13 mouse cellular contexts compared by ENCODE assay signal in genomic region chr3:97674644-97675110, GRCm38 (mm10). TPM values are rescaled to one million over a fixed set of nuclear protein-coding genes. Genes with fewer than 3 reads are reported as not detected.
"Had no signal": no experiment of that assay in that cellular context is flagged by ENCODE, and none has a peak within 500 bp of the region (broad histone marks: within the 10 kb centered on the region; RNA-seq: fewer than 3 reads in every experiment).

TSS of gene Gm17651 (minus strand) at chr3:97674694.

- DNase-seq: retina, postnatal 1 day; right cerebral cortex, adult 18-20 months; right cerebral cortex, postnatal 14 days; right cerebral cortex, postnatal 25 days; right cerebral cortex, postnatal 4 days; spleen, adult 18-20 months; thymus, adult 18-20 months; thymus, adult 2 months; thymus, postnatal 14 days; thymus, postnatal 25 days; thymus, postnatal 36 days; thymus, postnatal 4 days had no signal

RNA-seq across cellular contexts. Expression of gene Gm17651, which starts in this region (rescaled TPM):
- total RNA-seq: neutrophil, adult 5-6 weeks had no signal
